In genomic region chr13:43577254-43577653, GRCm38 (mm10) we compare ENCODE assay signal across 12 mouse cellular contexts. TPM values are rescaled to one million over a fixed set of nuclear protein-coding genes. Genes with fewer than 3 reads are reported as not detected.
DNase-seq lines count a peak whose midpoint lies in the region; ATAC-seq and TF ChIP-seq lines count a peak whose summit lies in the region.
"Had no signal": no experiment of that assay in that cellular context is flagged by ENCODE, and none has a peak within 500 bp of the region (broad histone marks: within the 10 kb centered on the region; RNA-seq: fewer than 3 reads in every experiment).

No protein-coding gene starts in this region.

- no peak overlapping the region for H3K4me2 ChIP-seq in liver, embryonic 11.5 days
- H3K4me2 ChIP-seq in hindbrain, embryonic 11.5 days (replicated peaks; ENCODE audit: low read depth, low read length) = no peak overlapping the region
- H3K4me2 ChIP-seq: hindbrain, embryonic 15.5 days; limb, embryonic 12.5 days; stomach, embryonic 15.5 days had no signal

- no peaks in the 10 kb centered on the region for H3K9me3 ChIP-seq in liver, embryonic 11.5 days (ENCODE audit: control insufficient read depth, low read length)
- no peaks in the 10 kb centered on the region for H3K9me3 ChIP-seq in hindbrain, embryonic 11.5 days (ENCODE audit: control insufficient read depth, low read length)
- H3K9me3 ChIP-seq: hindbrain, embryonic 15.5 days; limb, embryonic 12.5 days; stomach, embryonic 15.5 days had no signal

- no peak overlapping the region for H3K9ac ChIP-seq in liver, embryonic 11.5 days (ENCODE audit: low read depth, low read length)
- H3K9ac ChIP-seq in hindbrain, embryonic 11.5 days (ENCODE audit: low read depth, low read length) = no peak overlapping the region
- H3K9ac ChIP-seq: hindbrain, embryonic 15.5 days; limb, embryonic 12.5 days; stomach, embryonic 15.5 days had no signal

- no peaks in the 10 kb centered on the region for H3K36me3 ChIP-seq in liver, embryonic 11.5 days (ENCODE audit: control insufficient read depth, insufficient read depth, low read length)
- H3K36me3 ChIP-seq in testis, adult 2 months (ENCODE audit: control insufficient read depth, insufficient read depth, low read length) = no peaks in the 10 kb centered on the region
- no peaks in the 10 kb centered on the region for H3K36me3 ChIP-seq in hindbrain, embryonic 11.5 days (ENCODE audit: control insufficient read depth, insufficient read depth, low read length)
- H3K36me3 ChIP-seq: hindbrain, embryonic 15.5 days; limb, embryonic 12.5 days; stomach, embryonic 15.5 days had no signal

- TF ChIP-seq CTCF in cerebellum, adult 2 months (IDR thresholded peaks at IDR 0.05; ENCODE audit: borderline replicate concordance, insufficient read depth, low read depth, low read length) = peak; percentile 35; the same call in 1 of the 2 replicates
- TF ChIP-seq CTCF in testis, adult 2 months (IDR thresholded peaks at IDR 0.05; ENCODE audit: control insufficient read depth, insufficient read depth, insufficient replicate concordance, low read depth, low read length) = peak; percentile 37; the same call in 1 of the 2 replicates

- ATAC-seq in liver, embryonic 11.5 days (replicated peaks; ENCODE audit: low FRiP score) = no peak
- ATAC-seq in hindbrain, embryonic 11.5 days (ENCODE audit: low FRiP score) = no peak

- H3K4me3 ChIP-seq in cerebellum, adult 2 months (replicated peaks; ENCODE audit: insufficient read depth, low read depth, low read length) = no peak overlapping the region
- H3K4me3 ChIP-seq in liver, embryonic 11.5 days (ENCODE audit: low read depth, low read length) = no peak overlapping the region
- H3K4me3 ChIP-seq in testis, adult 2 months (ENCODE audit: control insufficient read depth, low read depth, low read length) = no peak overlapping the region
- H3K4me3 ChIP-seq in hindbrain, embryonic 11.5 days (ENCODE audit: low read depth, low read length) = no peak overlapping the region
- H3K4me3 ChIP-seq: hindbrain, embryonic 15.5 days; limb, embryonic 12.5 days; stomach, embryonic 15.5 days had no signal

- no peaks in the 10 kb centered on the region for H3K27me3 ChIP-seq in cerebellum, adult 2 months (ENCODE audit: control insufficient read depth, insufficient read depth, low read length)
- H3K27me3 ChIP-seq in liver, embryonic 11.5 days (replicated peaks; ENCODE audit: control insufficient read depth, insufficient read depth, low read length) = no peaks in the 10 kb centered on the region
- H3K27me3 ChIP-seq in testis, adult 2 months (ENCODE audit: control insufficient read depth, insufficient read depth, low read length) = no peaks in the 10 kb centered on the region
- no peaks in the 10 kb centered on the region for H3K27me3 ChIP-seq in hindbrain, embryonic 11.5 days (ENCODE audit: control insufficient read depth, insufficient read depth, low read length)
- H3K27me3 ChIP-seq: hindbrain, embryonic 15.5 days; limb, embryonic 12.5 days; stomach, embryonic 15.5 days had no signal

- 78% methylated on average over 5 of the region's 5 CpGs for WGBS in cerebellum, adult 2 months
- 55% methylated on average over 5 of the region's 5 CpGs for WGBS in liver, embryonic 11.5 days
- WGBS in hindbrain, embryonic 11.5 days = 69% methylated on average over 5 of the region's 5 CpGs

- intact Hi-C loops in gastrocnemius, postnatal 36 days (cut with DNase I) = no loop called here

- H3K4me1 ChIP-seq in cerebellum, adult 2 months (ENCODE audit: control insufficient read depth, insufficient read depth, low read length) = peaks cover 11% of the 10 kb centered on the region
- H3K4me1 ChIP-seq in liver, embryonic 11.5 days (replicated peaks; ENCODE audit: control insufficient read depth, insufficient read depth, low read length) = no peaks in the 10 kb centered on the region
- 0 out of 2 replicates have a peak, but pooled peaks cover 2% of the 10 kb centered on the region for H3K4me1 ChIP-seq in testis, adult 2 months (ENCODE audit: control insufficient read depth, insufficient read depth, low read length)
- no peaks in the 10 kb centered on the region for H3K4me1 ChIP-seq in hindbrain, embryonic 11.5 days (replicated peaks; ENCODE audit: control insufficient read depth, insufficient read depth, low read length)
- H3K4me1 ChIP-seq: hindbrain, embryonic 15.5 days; limb, embryonic 12.5 days; stomach, embryonic 15.5 days had no signal

- no peak overlapping the region for H3K27ac ChIP-seq in cerebellum, adult 2 months (ENCODE audit: insufficient read depth, low read length)
- H3K27ac ChIP-seq in liver, embryonic 11.5 days (ENCODE audit: low read depth, low read length) = no peak overlapping the region
- no peak overlapping the region for H3K27ac ChIP-seq in testis, adult 2 months (ENCODE audit: control insufficient read depth, insufficient read depth, low read depth, low read length)
- H3K27ac ChIP-seq in hindbrain, embryonic 11.5 days (ENCODE audit: low read depth, low read length) = no peak overlapping the region
- H3K27ac ChIP-seq: hindbrain, embryonic 15.5 days; limb, embryonic 12.5 days; stomach, embryonic 15.5 days had no signal

- no peak for TF ChIP-seq POLR2A in cerebellum, adult 2 months (IDR thresholded peaks at IDR 0.05; ENCODE audit: borderline replicate concordance, insufficient read depth, low read length)
- TF ChIP-seq POLR2A in testis, adult 2 months (IDR thresholded peaks at IDR 0.05; ENCODE audit: control insufficient read depth, low read depth, low read length) = no peak

- DNase-seq in cerebellum, adult 2 months = no peak
- DNase-seq in cerebellum, adult 11 months = no peak
- peak; percentile 36 for DNase-seq in liver
- no peak for DNase-seq in liver, embryonic 11.5 days (ENCODE audit: low spot score)
- peak; percentile 79 for DNase-seq in ZHBTc4 (ENCODE audit: low read depth, low spot score)
- DNase-seq in hindbrain, embryonic 11.5 days (ENCODE audit: low spot score) = no peak
- DNase-seq in gastrocnemius, postnatal 36 days = no peak
- DNase-seq: cerebellum, adult 9-11 months had no signal

RNA-seq across cellular contexts. Expression of gene Mcur1, which starts 17.3 kb away (rescaled TPM):
- polyA plus RNA-seq in cerebellum, adult 2 months (2012; rRNA removed) = 17.7 and 19.3 TPM in 2 replicates
- 12.0 and 12.7 TPM in 2 replicates for polyA plus RNA-seq in liver, embryonic 11.5 days (2014; fragmentation: Nextera tagmentation; extraction: Ambion mirVana)
- polyA plus RNA-seq in testis, adult 2 months (2012; rRNA removed) = 1.2 and 1.5 TPM in 2 replicates
- polyA plus RNA-seq in hindbrain, embryonic 11.5 days (2014; fragmentation: Nextera tagmentation; extraction: Ambion mirVana) = 9.8 and 10.8 TPM in 2 replicates
- 10 to 100 TPM; 27.1 to 28.7 TPM for total RNA-seq in gastrocnemius, postnatal 36 days (2021)

RNA-seq across cellular contexts. Expression of gene Rnf182, which starts 38.3 kb away (rescaled TPM):
- polyA plus RNA-seq in cerebellum, adult 2 months (2012; rRNA removed) = 28.4 and 33.8 TPM in 2 replicates
- 0.45 and 1.3 TPM in 2 replicates for polyA plus RNA-seq in liver, embryonic 11.5 days (2014; fragmentation: Nextera tagmentation; extraction: Ambion mirVana)
- 0.76 and 1.3 TPM in 2 replicates for polyA plus RNA-seq in testis, adult 2 months (2012; rRNA removed)
- polyA plus RNA-seq in hindbrain, embryonic 11.5 days (2014; fragmentation: Nextera tagmentation; extraction: Ambion mirVana) = 9.9 and 10.4 TPM in 2 replicates
- total RNA-seq in gastrocnemius, postnatal 36 days (2021) = under 1 TPM; 0.08 to 0.27 TPM

Comparison
In these comparisons a context has a peak if more than half of its experiments do, and no peak if none do; other contexts are left out.
1. DNase-seq: peak in liver (single experiment) and ZHBTc4 (single experiment); none in cerebellum, adult 2 months (0 of 2), cerebellum, adult 11 months (single experiment), liver, embryonic 11.5 days (single experiment), hindbrain, embryonic 11.5 days (single experiment) and gastrocnemius, postnatal 36 days (0 of 2).